Mouse (Mus musculus) small intestine, adult 2 months (tissue): ENCODE results near the gene Thrap3. TPM values are rescaled to one million over a fixed set of nuclear protein-coding genes. Genes with fewer than 3 reads are reported as not detected.
A peak's percentile ranks its signal among the peaks of the same experiment; 100 is the strongest.

Experiments used
- H3K27ac ChIP-seq: fragments of 200-500 bp; 2 replicates; pipeline ENCODE4 v1.5.1; 2012; ENCODE audit warnings: low read depth, low read length, control low read depth, inconsistent platforms; ENCODE audit not compliant: insufficient read depth
- H3K27me3 ChIP-seq: fragments of 200-500 bp; 2 replicates; pipeline ENCODE4 v1.6.1; 2012; ENCODE audit warnings: mild to moderate bottlenecking, moderate library complexity, low read length, inconsistent platforms; ENCODE audit not compliant: control insufficient read depth, insufficient read depth
- H3K36me3 ChIP-seq: fragments of 200-500 bp; 2 replicates; pipeline ENCODE4 v1.6.1; 2012; ENCODE audit warnings: mild to moderate bottlenecking, low read length, control low read depth, inconsistent platforms; ENCODE audit not compliant: control insufficient read depth, insufficient read depth
- H3K4me1 ChIP-seq: fragments of 200-500 bp; 2 replicates; pipeline ENCODE4 v1.6.1; 2012; ENCODE audit warnings: low read length, inconsistent platforms, mixed read lengths; ENCODE audit not compliant: control insufficient read depth, insufficient read depth, insufficient read length
- H3K4me3 ChIP-seq: fragments of 200-500 bp; 2 replicates; pipeline ENCODE4 v1.5.1; 2012; ENCODE audit warnings: low read depth, mild to moderate bottlenecking, control low read depth, inconsistent platforms, low read length, moderate library complexity
- CTCF ChIP-seq: fragments of 200-500 bp; IDR thresholded peaks from 2 replicates; pipeline ENCODE4 v1.5.1; 2012; ENCODE audit warnings: low read depth, mild to moderate bottlenecking, control low read depth, inconsistent platforms, low read length, moderate library complexity, mixed read lengths; ENCODE audit not compliant: insufficient replicate concordance, insufficient read length; ENCODE audit errors: extremely low read depth
- POLR2A ChIP-seq: fragments of 200-500 bp; IDR thresholded peaks from 2 replicates; pipeline ENCODE4 v1.6.1; 2012; ENCODE audit warnings: low read depth, mild to moderate bottlenecking, control low read depth, inconsistent platforms, low read length, moderate library complexity
- WGBS: fragments of 180-500 bp; shearing (Covaris S2); methylation state at CpG from one replicate; pipeline ENCODE4 v1.1.7; 2018; 5-methylcytosine and 5-hydroxymethylcytosine counted together
- polyA plus RNA-seq: library from polyadenylated mRNA; depleted of rRNA; stranded (reverse); fragments of >200 nt; gene quantifications from 2 replicates; pipeline ENCODE4 v1.2.3, GENCODE M21; 2012

Thrap3 gene
- polyA plus RNA-seq, 1 experiment = 22.1 TPM

DNA sequence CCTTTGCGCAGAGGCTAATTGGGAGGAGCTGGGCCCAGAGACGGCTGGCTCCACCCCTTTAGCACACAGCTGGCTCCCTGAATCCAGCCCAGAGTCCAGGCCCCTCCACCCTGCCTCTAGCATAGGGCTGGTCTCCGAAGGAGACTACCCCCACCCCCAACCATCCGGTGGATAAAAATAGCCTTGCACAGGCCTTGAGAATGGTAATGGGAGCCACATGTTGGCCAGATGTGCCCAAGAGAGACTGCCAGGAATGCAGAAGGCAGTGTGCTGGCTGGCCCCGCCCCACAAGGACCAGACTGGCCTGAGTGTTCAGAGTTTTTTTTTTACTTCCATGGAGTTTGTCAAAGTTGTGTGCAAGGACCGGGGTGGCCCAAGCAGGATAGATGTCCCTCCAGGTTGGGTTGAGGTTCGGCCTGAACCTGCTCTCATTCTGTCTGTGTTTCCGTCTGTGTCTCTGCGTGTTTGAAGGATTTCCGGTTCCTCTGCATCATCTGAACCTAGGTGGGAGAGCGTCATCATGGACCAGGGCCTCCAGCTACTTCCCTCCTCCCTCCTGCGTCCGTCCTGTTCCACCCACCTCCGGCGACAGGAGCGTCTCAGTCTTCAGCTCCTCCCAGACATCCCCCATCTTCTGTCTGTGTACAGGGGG lies 52.1 kb downstream of the Thrap3 start:
- H3K27me3 ChIP-seq = 0 out of 2 replicates have a peak, but pooled peaks cover 3% of the 10 kb centered on the region
- H3K27ac ChIP-seq = peak overlapping the region; percentile 50
- peaks cover 9% of the 10 kb centered on the region for H3K4me1 ChIP-seq
- H3K36me3 ChIP-seq = peaks cover 3% of the 10 kb centered on the region; the same call in 1 of the 2 replicates
- no peak for TF ChIP-seq CTCF
- no peak for TF ChIP-seq POLR2A
- peak overlapping the region; percentile 27 for H3K4me3 ChIP-seq
- WGBS = 72% methylated on average over 16 of the region's 16 CpGs

DNA sequence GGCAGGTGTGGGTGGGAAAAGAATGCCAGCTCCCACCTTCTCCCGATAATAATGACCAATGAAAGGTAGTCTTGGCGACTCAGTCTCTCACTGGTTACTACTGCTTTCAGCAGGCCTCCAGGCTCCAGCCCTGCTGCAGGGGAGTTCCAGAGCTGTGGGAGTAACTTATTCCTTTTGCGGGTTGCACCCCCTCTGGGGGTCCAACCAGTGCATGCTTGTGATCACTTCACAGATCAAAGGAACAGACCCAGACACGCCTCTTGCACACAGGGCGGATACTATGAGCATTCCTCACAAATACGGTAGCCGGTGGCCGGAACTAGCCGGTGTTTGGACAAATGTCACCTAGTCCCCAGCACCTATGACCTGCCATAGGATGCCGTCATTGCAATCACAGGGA lies 52.8 kb downstream of the Thrap3 start:
- peak overlapping the region; percentile 14 for H3K27ac ChIP-seq
- peaks cover 7% of the 10 kb centered on the region; the same call in 1 of the 2 replicates for H3K4me1 ChIP-seq
- H3K36me3 ChIP-seq = peaks cover 3% of the 10 kb centered on the region; the same call in 1 of the 2 replicates
- H3K4me3 ChIP-seq = peak overlapping the region; percentile 76
- 73% methylated on average over 10 of the region's 10 CpGs for WGBS
- H3K27me3 ChIP-seq = 0 out of 2 replicates have a peak, but pooled peaks cover 3% of the 10 kb centered on the region
- TF ChIP-seq CTCF = no peak

- H3K27ac ChIP-seq = peak overlapping the region; percentile 64
- 62% methylated on average over 42 of the region's 42 CpGs for whole genome bisulfite sequencing
- H3K36me3 ChIP-seq = peaks cover 3% of the 10 kb centered on the region; the same call in 1 of the 2 replicates
- TF ChIP-seq POLR2A (no peak), CTCF (no peak)
- H3K4me3 ChIP-seq = peak overlapping the region; percentile 76
- H3K4me1 ChIP-seq = peaks cover 7% of the 10 kb centered on the region; the same call in 1 of the 2 replicates
- H3K27me3 ChIP-seq = 0 out of 2 replicates have a peak, but pooled peaks cover 3% of the 10 kb centered on the region
Observed at GRCm38 (mm10) chr4:126149041-126149676, 53.4 kb downstream of the Thrap3 start.

GRCm38 (mm10) chr4:126148161-126148961 lies 54.2 kb downstream of the Thrap3 start:
- Histone ChIP-seq H3K36me3 (peaks cover 3% of the 10 kb centered on the region; the same call in 1 of the 2 replicates), H3K27me3 (0 out of 2 replicates have a peak, but pooled peaks cover 3% of the 10 kb centered on the region), H3K4me3 (peak overlapping the region; percentile 76), H3K27ac (peak overlapping the region; percentile 74), H3K4me1 (peaks cover 7% of the 10 kb centered on the region; the same call in 1 of the 2 replicates)
- under 1% methylated on average over 62 of the region's 67 CpGs for WGBS
- no peak for TF ChIP-seq CTCF
- peak; percentile 34; the same call in 1 of the 2 replicates for TF ChIP-seq POLR2A

GRCm38 (mm10) chr4:126147533-126148160 lies 54.9 kb downstream of the Thrap3 start, which contains the start of gene Eva1b:
Gene Eva1b (plus strand): TSS chr4:126147744.
- TF ChIP-seq POLR2A (no peak), CTCF (no peak)
- peaks cover 7% of the 10 kb centered on the region; the same call in 1 of the 2 replicates for H3K4me1 ChIP-seq
- 15% methylated on average over 24 of the region's 24 CpGs for WGBS
- 0 out of 2 replicates have a peak, but pooled peaks cover 3% of the 10 kb centered on the region for H3K27me3 ChIP-seq
- H3K27ac ChIP-seq = peak within 1 kb of the TSS; percentile 74
- H3K4me3 ChIP-seq = peak within 1 kb of the TSS; percentile 76
- H3K36me3 ChIP-seq = peaks cover 3% of the 10 kb centered on the region; the same call in 1 of the 2 replicates

DNA sequence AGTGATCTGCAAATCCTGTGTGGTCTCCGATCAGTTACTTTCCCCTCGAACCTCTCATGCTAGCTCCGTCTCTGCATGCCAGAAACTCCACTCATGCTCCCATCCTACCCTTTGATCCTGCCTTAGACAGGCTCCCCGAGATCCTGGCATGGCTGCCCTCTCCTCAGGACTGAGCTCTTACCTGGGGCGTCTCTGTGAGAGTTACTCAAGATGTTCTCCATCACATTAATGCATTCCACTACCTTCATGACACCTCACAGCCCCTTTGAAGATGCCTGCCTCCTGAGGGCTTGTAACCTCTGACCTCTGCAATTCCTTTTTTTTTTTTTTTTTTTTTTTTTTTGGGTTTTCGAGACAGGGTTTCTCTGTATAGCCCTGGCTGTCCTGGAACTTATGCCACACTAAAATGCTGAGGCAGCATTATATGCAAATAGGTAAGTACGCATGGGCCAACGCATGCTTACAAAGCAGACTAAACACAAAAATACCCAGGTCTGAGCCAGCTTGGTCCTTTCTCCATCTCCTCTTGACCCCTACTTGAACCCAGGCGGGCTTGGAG lies 55.5 kb downstream of the Thrap3 start:
- Histone ChIP-seq H3K4me1 (peaks cover 7% of the 10 kb centered on the region; the same call in 1 of the 2 replicates), H3K4me3 (no peak overlapping the region), H3K27ac (no peak overlapping the region; the same call in 1 of the 2 replicates), H3K36me3 (peaks cover 3% of the 10 kb centered on the region; the same call in 1 of the 2 replicates), H3K27me3 (0 out of 2 replicates have a peak, but pooled peaks cover 3% of the 10 kb centered on the region)
- TF ChIP-seq POLR2A (no peak), CTCF (no peak)
- WGBS = 58% methylated on average over 9 of the region's 9 CpGs
